In the genomic region with DNA sequence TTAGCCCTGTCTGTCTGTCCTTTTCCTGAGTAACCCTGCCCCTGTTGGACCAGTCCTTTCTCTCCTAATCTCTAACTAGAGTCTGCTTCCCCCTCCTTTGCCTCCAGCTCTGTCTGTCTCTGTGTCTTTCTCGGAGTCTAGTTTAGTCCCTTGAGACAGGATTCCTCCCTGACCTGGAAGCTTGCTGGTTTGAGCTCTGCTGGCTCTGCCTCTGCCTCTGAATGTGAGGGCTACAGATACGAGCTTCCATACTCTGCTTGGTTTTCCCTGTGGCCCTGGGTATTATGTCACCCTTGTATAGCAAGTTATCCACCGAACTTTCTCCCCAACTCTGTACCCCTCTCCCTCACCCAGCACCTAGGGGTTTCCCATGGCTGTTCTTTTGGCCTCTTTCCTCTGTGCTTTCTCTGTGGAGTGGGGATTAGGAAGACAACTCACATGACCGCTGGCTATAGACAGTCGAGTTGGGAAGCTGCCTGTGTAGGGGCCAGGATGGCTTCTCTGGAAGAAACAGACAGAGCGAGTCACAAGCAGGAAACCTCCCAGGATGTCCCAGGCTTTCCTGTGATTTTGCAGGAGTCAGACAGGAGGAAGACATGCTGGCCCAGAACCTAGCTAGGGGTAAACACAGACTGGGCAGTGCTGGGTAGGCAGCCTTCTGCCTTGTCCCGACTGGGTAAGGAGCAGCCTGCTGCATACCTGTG, we compare ENCODE assay signal across 10 mouse cellular contexts. TPM values are rescaled to one million over a fixed set of nuclear protein-coding genes. Genes with fewer than 3 reads are reported as not detected.
A peak's percentile ranks its signal among the peaks of the same experiment; 100 is the strongest.
DNase-seq lines count a peak whose midpoint lies in the region; ATAC-seq and TF ChIP-seq lines count a peak whose summit lies in the region.
"Had no signal": no experiment of that assay in that cellular context is flagged by ENCODE, and none has a peak within 500 bp of the region (broad histone marks: within the 10 kb centered on the region; RNA-seq: fewer than 3 reads in every experiment).

No protein-coding gene starts in this region.

- no peaks in the 10 kb centered on the region for H3K36me3 ChIP-seq in kidney, embryonic 15.5 days
- H3K36me3 ChIP-seq in heart, embryonic 15.5 days = no peaks in the 10 kb centered on the region
- no peaks in the 10 kb centered on the region for H3K36me3 ChIP-seq in lung, postnatal 0 days (ENCODE audit: insufficient read depth, low read length)
- H3K36me3 ChIP-seq: midbrain, embryonic 15.5 days had no signal

- no peak for TF ChIP-seq EP300 in lung, postnatal 0 days (IDR thresholded peaks at IDR 0.05)

- 63% methylated on average over 7 of the region's 7 CpGs for WGBS in kidney, embryonic 15.5 days
- WGBS in heart, embryonic 15.5 days = 43% methylated on average over 7 of the region's 7 CpGs
- 40% methylated on average over 7 of the region's 7 CpGs for WGBS in lung, postnatal 0 days

- H3K27me3 ChIP-seq in kidney, embryonic 15.5 days = no peaks in the 10 kb centered on the region
- no peaks in the 10 kb centered on the region for H3K27me3 ChIP-seq in heart, embryonic 15.5 days
- no peaks in the 10 kb centered on the region for H3K27me3 ChIP-seq in lung, postnatal 0 days (replicated peaks; ENCODE audit: insufficient read depth, low read length)
- H3K27me3 ChIP-seq: midbrain, embryonic 15.5 days had no signal

- no peaks in the 10 kb centered on the region for H3K9me3 ChIP-seq in kidney, embryonic 15.5 days (replicated peaks)
- H3K9me3 ChIP-seq in heart, embryonic 15.5 days (replicated peaks) = no peaks in the 10 kb centered on the region
- H3K9me3 ChIP-seq in lung, postnatal 0 days (ENCODE audit: low read length) = no peaks in the 10 kb centered on the region
- H3K9me3 ChIP-seq: midbrain, embryonic 15.5 days had no signal

- H3K4me1 ChIP-seq in kidney, embryonic 15.5 days = peaks cover 32% of the 10 kb centered on the region
- H3K4me1 ChIP-seq in brown adipose tissue, adult 24 weeks (ENCODE audit: control insufficient read depth, insufficient read depth, insufficient read length, low read length) = peaks cover 16% of the 10 kb centered on the region
- H3K4me1 ChIP-seq in heart, embryonic 15.5 days (replicated peaks) = peaks cover 34% of the 10 kb centered on the region
- H3K4me1 ChIP-seq in lung, postnatal 0 days (ENCODE audit: insufficient read depth, low read depth, low read length) = peaks cover 10% of the 10 kb centered on the region; the same call in 1 of the 2 replicates

- TF ChIP-seq CTCF in lung, postnatal 0 days (IDR thresholded peaks at IDR 0.05) = no peak

- DNase-seq in kidney, postnatal 4 days = no peak
- peak; percentile 45 for DNase-seq in lung, postnatal 0 days (ENCODE audit: low spot score)
- no peak for DNase-seq in cerebellum, postnatal 10 days
- DNase-seq in embryo, embryonic 9.5 days (ENCODE audit: extremely low spot score) = no peak
- DNase-seq: cerebellum, adult 18-20 months had no signal

- H3K4me3 ChIP-seq in kidney, embryonic 15.5 days (replicated peaks) = no peak overlapping the region
- no peak overlapping the region for H3K4me3 ChIP-seq in brown adipose tissue, adult 24 weeks (ENCODE audit: insufficient read depth, low read depth, low read length)
- peak overlapping the region; percentile 12; the same call in 1 of the 2 replicates for H3K4me3 ChIP-seq in heart, embryonic 15.5 days
- no peak overlapping the region for H3K4me3 ChIP-seq in lung, postnatal 0 days (ENCODE audit: low read depth, low read length)
- H3K4me3 ChIP-seq: midbrain, embryonic 15.5 days had no signal

- 0 out of 2 replicates have a peak overlapping the region, but pooled peaks have one; percentile 18 for H3K27ac ChIP-seq in kidney, embryonic 15.5 days
- peak overlapping the region; percentile 42 for H3K27ac ChIP-seq in brown adipose tissue, adult 24 weeks (replicated peaks; ENCODE audit: low read depth, low read length)
- peak overlapping the region; percentile 62 for H3K27ac ChIP-seq in heart, embryonic 15.5 days
- peak overlapping the region; percentile 69; the same call in 1 of the 2 replicates for H3K27ac ChIP-seq in lung, postnatal 0 days (ENCODE audit: low read length)
- H3K27ac ChIP-seq: midbrain, embryonic 15.5 days had no signal

- no peak overlapping the region for H3K9ac ChIP-seq in kidney, embryonic 15.5 days
- H3K9ac ChIP-seq in heart, embryonic 15.5 days = 0 out of 2 replicates have a peak overlapping the region, but pooled peaks have one; percentile 16
- H3K9ac ChIP-seq in lung, postnatal 0 days (replicated peaks; ENCODE audit: low read depth) = no peak overlapping the region
- H3K9ac ChIP-seq: midbrain, embryonic 15.5 days had no signal

- no peak overlapping the region for H3K4me2 ChIP-seq in kidney, embryonic 15.5 days
- H3K4me2 ChIP-seq in heart, embryonic 15.5 days = peak overlapping the region; percentile 35; the same call in 1 of the 2 replicates
- H3K4me2 ChIP-seq in lung, postnatal 0 days (replicated peaks; ENCODE audit: low read depth, low read length) = 0 out of 2 replicates have a peak overlapping the region, but pooled peaks have one; percentile 11
- H3K4me2 ChIP-seq: midbrain, embryonic 15.5 days had no signal

- no peak for ATAC-seq in kidney, embryonic 15.5 days (replicated peaks; ENCODE audit: low FRiP score)
- peak; percentile 8 for ATAC-seq in heart, embryonic 15.5 days (replicated peaks; ENCODE audit: insufficient number of reproducible peaks, insufficient read depth, low FRiP score, low read depth)
- ATAC-seq in lung, postnatal 0 days = peak; percentile 46
- ATAC-seq: intestine, embryonic 16.5 days; midbrain, embryonic 15.5 days had no signal

RNA-seq across cellular contexts. Expression of a gene that starts 2.3 kb away (rescaled TPM):
- 5.4 and 6.1 TPM in 2 replicates for polyA plus RNA-seq in kidney, embryonic 15.5 days (2015; fragmentation: Nextera tagmentation; extraction: Ambion mirVana)
- 16.1 and 24.1 TPM in 2 replicates for polyA plus RNA-seq in brown adipose tissue, adult 24 weeks (2012; ENCODE audit: insufficient read depth, insufficient read length, missing spikeins)
- 3.9 and 8.2 TPM in 2 replicates for polyA plus RNA-seq in heart, embryonic 15.5 days (2015; fragmentation: Nextera tagmentation; extraction: Ambion mirVana)
- 14.2 and 16.9 TPM in 2 replicates for polyA plus RNA-seq in lung, postnatal 0 days (2015; fragmentation: Nextera tagmentation; extraction: Ambion mirVana)

RNA-seq across cellular contexts. Expression of a gene that starts 2.8 kb away (rescaled TPM):
- 1.8 and 2.8 TPM in 2 replicates for polyA plus RNA-seq in kidney, embryonic 15.5 days (2015; fragmentation: Nextera tagmentation; extraction: Ambion mirVana)
- not detected in 2 replicates for polyA plus RNA-seq in brown adipose tissue, adult 24 weeks (2012; ENCODE audit: insufficient read depth, insufficient read length, missing spikeins)
- polyA plus RNA-seq in heart, embryonic 15.5 days (2015; fragmentation: Nextera tagmentation; extraction: Ambion mirVana) = 2.0 and 10.1 TPM in 2 replicates
- polyA plus RNA-seq in lung, postnatal 0 days (2015; fragmentation: Nextera tagmentation; extraction: Ambion mirVana) = 2.4 and 3.0 TPM in 2 replicates

RNA-seq across cellular contexts. Expression of a gene that starts 18.6 kb away (rescaled TPM):
- 6.5 and 6.7 TPM in 2 replicates for polyA plus RNA-seq in kidney, embryonic 15.5 days (2015; fragmentation: Nextera tagmentation; extraction: Ambion mirVana)
- polyA plus RNA-seq in brown adipose tissue, adult 24 weeks (2012; ENCODE audit: insufficient read depth, insufficient read length, missing spikeins) = 5.4 and 7.7 TPM in 2 replicates
- polyA plus RNA-seq in heart, embryonic 15.5 days (2015; fragmentation: Nextera tagmentation; extraction: Ambion mirVana) = 5.3 and 6.7 TPM in 2 replicates
- 3.0 and 3.5 TPM in 2 replicates for polyA plus RNA-seq in lung, postnatal 0 days (2015; fragmentation: Nextera tagmentation; extraction: Ambion mirVana)

RNA-seq across cellular contexts. Expression of a gene that starts 42.4 kb away (rescaled TPM):
- 220 and 238 TPM in 2 replicates for polyA plus RNA-seq in kidney, embryonic 15.5 days (2015; fragmentation: Nextera tagmentation; extraction: Ambion mirVana)
- polyA plus RNA-seq in brown adipose tissue, adult 24 weeks (2012; ENCODE audit: insufficient read depth, insufficient read length, missing spikeins) = 316 and 439 TPM in 2 replicates
- polyA plus RNA-seq in heart, embryonic 15.5 days (2015; fragmentation: Nextera tagmentation; extraction: Ambion mirVana) = 233 and 272 TPM in 2 replicates
- polyA plus RNA-seq in lung, postnatal 0 days (2015; fragmentation: Nextera tagmentation; extraction: Ambion mirVana) = 151 and 154 TPM in 2 replicates

RNA-seq across cellular contexts. Expression of a gene that starts 42.5 kb away (rescaled TPM):
- 141 and 151 TPM in 2 replicates for polyA plus RNA-seq in kidney, embryonic 15.5 days (2015; fragmentation: Nextera tagmentation; extraction: Ambion mirVana)
- 7.5 and 9.2 TPM in 2 replicates for polyA plus RNA-seq in brown adipose tissue, adult 24 weeks (2012; ENCODE audit: insufficient read depth, insufficient read length, missing spikeins)
- 66.1 and 93.1 TPM in 2 replicates for polyA plus RNA-seq in heart, embryonic 15.5 days (2015; fragmentation: Nextera tagmentation; extraction: Ambion mirVana)
- 5.9 and 7.9 TPM in 2 replicates for polyA plus RNA-seq in lung, postnatal 0 days (2015; fragmentation: Nextera tagmentation; extraction: Ambion mirVana)

Comparison
In these comparisons a context has a peak if more than half of its experiments do, and no peak if none do; other contexts are left out.
1. H3K27ac ChIP-seq: peak in every context shown above with its lines; median percentile 69 in lung, postnatal 0 days; 62 in heart, embryonic 15.5 days; 42 in brown adipose tissue, adult 24 weeks; 18 in kidney, embryonic 15.5 days.